Mouse (Mus musculus) olfactory bulb, adult 2 months (tissue): ENCODE results near the gene Cox7a1.

Source experiments
- CTCF ChIP-seq: fragments of 200-500 bp; IDR thresholded peaks from 2 replicates; pipeline ENCODE4 v1.5.1; 2012; ENCODE audit warnings: low read depth, mild to moderate bottlenecking, low read length, moderate library complexity; ENCODE audit not compliant: insufficient read depth
- POLR2A ChIP-seq: fragments of 200-500 bp; IDR thresholded peaks from 2 replicates; pipeline ENCODE4 v1.6.1; 2012; ENCODE audit warnings: mild to moderate bottlenecking, low read depth, low read length, moderate library complexity; ENCODE audit not compliant: insufficient read depth

GRCm38 (mm10) chr7:30154040-30154439 lies 29.9 kb upstream of the Cox7a1 start:
- no peak for TF ChIP-seq POLR2A
- TF ChIP-seq CTCF = no peak
